Mouse (Mus musculus) spleen, embryonic (tissue): ENCODE results near the gene Hdac7.

Experiments used
- CTCF ChIA-PET: fragments of 350-600 bp; sonication (Branson Sonifier 250); formaldehyde crosslinking; loops from one replicate; lab custom pipeline; 2022; lab: Charles Lee

Hdac7 gene

GRCm38 (mm10) chr15:97836153-97836893 lies 8.0 kb downstream of the Hdac7 start:
- CTCF ChIA-PET: interaction anchor here (0.6 kb wide), 1 partner anchor 18 kb away, joined by 6 read pairs; no protein-coding TSS in a partner anchor

- CTCF ChIA-PET: interaction anchor here (0.5 to 0.6 kb wide), 2 partner anchors 363 to 848 kb away, joined by 3 to 8 read pairs; no protein-coding TSS in a partner anchor
These were observed 11.4 kb downstream of the Hdac7 start for GRCm38 (mm10) chr15:97832764-97833479.

GRCm38 (mm10) chr15:97831987-97832640 lies 12.2 kb downstream of the Hdac7 start:
- CTCF ChIA-PET: no interaction called here

- CTCF ChIA-PET: interaction anchor here (0.5 kb wide), 1 partner anchor 14 kb away, joined by 4 read pairs; no protein-coding TSS in a partner anchor
These were observed 12.9 kb downstream of the Hdac7 start for GRCm38 (mm10) chr15:97831242-97831986.

- CTCF ChIA-PET: interaction anchor here (0.5 to 1.1 kb wide), 2 partner anchors 9 to 15 kb away, joined by 3 to 4 read pairs; no protein-coding TSS in a partner anchor
These were observed 13.5 kb downstream of the Hdac7 start for GRCm38 (mm10) chr15:97830788-97831241.

GRCm38 (mm10) chr15:97830253-97830787 lies 14.0 kb downstream of the Hdac7 start:
- CTCF ChIA-PET: interaction anchor here (1.1 to 1.8 kb wide), 2 partner anchors 10 to 20 kb away, joined by 3 to 5 read pairs; no protein-coding TSS in a partner anchor

GRCm38 (mm10) chr15:97829432-97829831 lies 14.9 kb downstream of the Hdac7 start:
- CTCF ChIA-PET: interaction anchor here (0.7 to 1.8 kb wide), 4 partner anchors 11 to 335 kb away, joined by 3 to 5 read pairs (median 3); no protein-coding TSS in a partner anchor

GRCm38 (mm10) chr15:97828901-97829338 lies 15.4 kb downstream of the Hdac7 start:
- CTCF ChIA-PET: interaction anchor here (0.7 to 1.8 kb wide), 3 partner anchors 11 to 335 kb away, joined by 3 to 5 read pairs (median 3); no protein-coding TSS in a partner anchor

DNA sequence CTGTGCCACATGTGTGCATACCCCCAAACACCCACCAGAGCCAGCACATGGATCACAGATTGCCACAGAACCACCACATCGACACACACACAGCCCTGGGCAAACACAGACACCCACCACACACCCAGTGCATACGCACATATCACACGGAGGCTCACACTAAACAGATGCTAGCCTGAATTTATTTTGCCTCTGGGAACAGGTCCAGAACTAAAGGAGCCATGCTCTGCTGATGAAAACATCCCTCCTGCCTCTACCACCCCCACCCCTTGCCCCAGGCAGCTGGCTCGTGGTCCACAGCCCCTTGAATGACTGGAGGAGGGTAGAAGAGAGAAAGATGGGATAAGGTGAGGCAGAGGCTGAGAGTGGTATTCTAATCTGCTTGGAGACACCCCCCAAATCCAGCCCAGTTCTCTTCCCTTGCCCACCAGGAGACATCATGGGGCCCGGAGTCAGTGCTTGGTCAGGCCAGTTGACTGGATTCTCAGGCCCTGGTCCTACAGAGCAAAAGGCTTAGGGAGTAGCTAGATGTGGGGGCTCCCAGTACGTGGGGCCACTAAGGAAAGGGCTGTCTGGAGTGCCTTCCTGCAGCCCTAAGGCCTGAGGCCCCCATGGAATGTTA lies 16.0 kb downstream of the Hdac7 start:
- CTCF ChIA-PET: interaction anchor here (1.3 to 1.8 kb wide), 2 partner anchors 12 to 22 kb away, joined by 3 to 5 read pairs; no protein-coding TSS in a partner anchor

- CTCF ChIA-PET: no interaction called here
These were observed 16.9 kb downstream of the Hdac7 start for GRCm38 (mm10) chr15:97827401-97827800.

DNA sequence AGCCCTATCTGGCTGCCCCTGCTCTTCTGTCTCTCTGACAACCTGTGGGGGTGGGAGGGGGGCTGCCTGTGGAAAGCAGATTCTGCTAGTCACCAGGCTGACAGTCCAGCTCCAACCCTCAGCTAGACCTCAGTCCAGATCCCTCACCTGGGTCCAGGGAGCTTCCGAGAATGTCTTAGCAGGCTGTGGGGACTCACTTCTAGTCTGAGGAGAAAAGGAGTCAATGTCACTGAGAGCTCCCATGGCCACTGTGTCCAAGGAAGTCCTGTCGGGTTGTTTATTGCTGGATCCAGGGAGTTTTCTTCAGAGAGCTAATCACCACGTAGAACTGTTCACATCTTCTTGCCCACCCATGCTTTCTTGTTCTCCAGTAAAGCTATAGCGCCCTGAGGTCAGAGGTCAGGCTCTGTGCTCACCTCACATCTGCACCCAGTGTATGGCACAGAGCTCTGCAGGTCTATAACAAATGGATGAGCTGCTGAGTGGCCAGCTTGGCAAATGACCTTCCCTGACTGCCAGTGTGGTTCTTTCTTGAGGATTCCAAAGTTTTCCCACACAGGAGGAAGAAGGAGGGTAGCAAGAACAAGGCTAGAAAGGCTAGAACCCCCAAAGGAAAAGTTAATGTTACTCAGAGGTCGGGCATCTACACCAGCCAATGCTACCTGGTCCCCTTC lies 17.6 kb downstream of the Hdac7 start:
- CTCF ChIA-PET: interaction anchor here (0.6 to 2.2 kb wide), 4 partner anchors 7 to 369 kb away, joined by 3 to 11 read pairs (median 6); no protein-coding TSS in a partner anchor

DNA sequence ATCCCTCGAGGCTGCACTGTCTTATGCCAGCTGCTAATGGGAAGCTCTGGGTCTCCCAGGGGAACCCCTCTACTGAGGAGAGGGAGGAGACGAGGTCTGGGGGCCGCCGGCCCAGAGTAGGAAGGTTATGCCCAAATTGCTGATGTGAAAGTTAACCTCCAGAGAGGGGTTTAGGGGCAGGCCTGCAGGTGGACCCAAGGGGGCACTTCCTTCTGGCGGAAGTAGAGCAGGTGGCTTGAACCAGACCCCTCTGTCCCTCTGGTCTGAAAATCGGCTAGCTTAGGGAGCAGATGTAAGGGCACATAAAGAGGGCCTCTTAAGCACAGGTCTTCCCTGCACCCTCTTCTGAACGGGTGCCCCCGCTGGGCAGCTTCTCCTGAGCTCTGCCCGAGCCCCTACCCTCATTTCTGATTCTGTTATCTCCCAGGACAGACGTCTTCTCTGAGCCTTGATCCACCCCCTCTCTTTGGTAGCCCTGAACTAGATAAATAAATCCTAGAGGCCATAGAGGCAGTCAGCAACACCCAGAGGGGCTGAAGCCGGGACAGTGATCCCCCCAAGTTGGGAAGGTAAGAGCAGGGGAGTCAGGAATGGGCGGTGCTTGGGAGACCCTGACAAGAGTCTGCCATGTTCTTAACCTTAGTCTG lies 18.2 kb downstream of the Hdac7 start:
- CTCF ChIA-PET: interaction anchor here (0.5 to 2.2 kb wide), 6 partner anchors 8 to 1589 kb away, joined by 3 to 11 read pairs (median 6); no protein-coding TSS in a partner anchor

- CTCF ChIA-PET: interaction anchor here (0.5 to 2.2 kb wide), 8 partner anchors 9 to 1975 kb away, joined by 3 to 11 read pairs (median 4); no protein-coding TSS in a partner anchor
These were observed 19.0 kb downstream of the Hdac7 start for GRCm38 (mm10) chr15:97825071-97825940.

GRCm38 (mm10) chr15:97824042-97824441 lies 20.3 kb downstream of the Hdac7 start:
- CTCF ChIA-PET: interaction anchor here (1.1 to 1.3 kb wide), 2 partner anchors 22 to 26 kb away, joined by 3 read pairs; no protein-coding TSS in a partner anchor

- CTCF ChIA-PET: interaction anchor here (0.5 to 1.1 kb wide), 2 partner anchors 26 to 102 kb away, joined by 3 to 13 read pairs; no protein-coding TSS in a partner anchor
These were observed 20.8 kb downstream of the Hdac7 start for GRCm38 (mm10) chr15:97823479-97823878.

- CTCF ChIA-PET: interaction anchor here (0.6 kb wide), 1 partner anchor 140 kb away, joined by 11 read pairs; no protein-coding TSS in a partner anchor
These were observed 21.6 kb downstream of the Hdac7 start for GRCm38 (mm10) chr15:97822545-97823228.
